Mouse (Mus musculus) hematopoietic stem cell, adult 5-6 weeks (primary cell): ENCODE data around the gene Sat2. TPM values are rescaled to one million over a fixed set of nuclear protein-coding genes. Genes with fewer than 3 reads are reported as not detected.
"Not testable (repeated sequence)": the region's sequence is repeated elsewhere in the genome, so short reads cannot be mapped to it uniquely, and the experiment has no call there.

Source experiments
- ATAC-seq, 2 experiments: fragments of 125-278 bp in 1 of 2; replicated peaks in 1 of 2; 2 replicates each; pipeline ENCODE4 v1.8.0; 2016 to 2017; ENCODE audit warnings: inconsistent platforms in 2 of 2, mild to moderate bottlenecking in 2 of 2, moderate number of reproducible peaks in 2 of 2, low read depth in 1 of 2, moderate TSS enrichment in 1 of 2; ENCODE audit not compliant: low FRiP score in 2 of 2, poor library complexity in 2 of 2, severe bottlenecking in 2 of 2, insufficient read depth in 1 of 2, low TSS enrichment in 1 of 2
- total RNA-seq: library from RNA; stranded (forward); fragments of 172-1452, 232-1000 nt; gene quantifications from 2 replicates; pipeline ENCODE4 v1.2.3, GENCODE M21; 2017

The Sat2 gene
- total RNA-seq, 1 experiment from 2014 or later, result not detected

- no peak for ATAC-seq
These were observed 4.0 kb upstream of the Sat2 start, which contains the start of gene Shbg for GRCm38 (mm10) chr11:69617805-69618204. TSS of gene Shbg (minus strand) at chr11:69617905.

GRCm38 (mm10) chr11:69620394-69621081 is 1.3 kb upstream of the Sat2 start:
- ATAC-seq, result no peak

GRCm38 (mm10) chr11:69622406-69622805 is 582 bp downstream of the Sat2 start:
- ATAC-seq, result no peak

- ATAC-seq, result no peak
These were observed 1.2 kb downstream of the Sat2 start for GRCm38 (mm10) chr11:69623006-69623405.

- not testable (repeated sequence) for ATAC-seq
These were observed 2.5 kb downstream of the Sat2 start for GRCm38 (mm10) chr11:69624339-69624738.

- peak in 1 of 2 experiments; percentile 44; a peak in 2 of 4 replicates for ATAC-seq
These were observed 6.5 kb downstream of the Sat2 start for GRCm38 (mm10) chr11:69628286-69628685.

- ATAC-seq, result no peak
These were observed 8.0 kb downstream of the Sat2 start for GRCm38 (mm10) chr11:69629802-69630201.

- ATAC-seq, result peak; percentile 95
These were observed 10.7 kb downstream of the Sat2 start, which contains the start of gene Fxr2 for GRCm38 (mm10) chr11:69632284-69633089. TSS of gene Fxr2 (plus strand) at chr11:69632990.

- no peak for ATAC-seq
These were observed 11.5 kb downstream of the Sat2 start for GRCm38 (mm10) chr11:69633128-69633866.

- no peak for ATAC-seq
These were observed 13.6 kb downstream of the Sat2 start for GRCm38 (mm10) chr11:69635471-69635870.

GRCm38 (mm10) chr11:69645860-69646259 is 24.0 kb downstream of the Sat2 start:
- no peak for ATAC-seq

GRCm38 (mm10) chr11:69653399-69653798 is 31.6 kb downstream of the Sat2 start:
- no peak for ATAC-seq

- ATAC-seq, result no peak
These were observed 32.9 kb downstream of the Sat2 start for GRCm38 (mm10) chr11:69654760-69655159.

- peak; percentile 34 to 54; a peak in 3 of 4 replicates for ATAC-seq
These were observed 33.6 kb downstream of the Sat2 start, which contains the start of gene Sox15 for GRCm38 (mm10) chr11:69655264-69656064. TSS of gene Sox15 (plus strand) at chr11:69655314.

- ATAC-seq, result no peak
These were observed 34.2 kb downstream of the Sat2 start for GRCm38 (mm10) chr11:69656065-69656455.

GRCm38 (mm10) chr11:69656617-69657461 is 35.0 kb downstream of the Sat2 start:
- peak; percentile 30 to 39; a peak in 1 of 4 replicates for ATAC-seq
